Mouse (Mus musculus): ENCODE results near the gene Akap13.

The Akap13 gene

DNA sequence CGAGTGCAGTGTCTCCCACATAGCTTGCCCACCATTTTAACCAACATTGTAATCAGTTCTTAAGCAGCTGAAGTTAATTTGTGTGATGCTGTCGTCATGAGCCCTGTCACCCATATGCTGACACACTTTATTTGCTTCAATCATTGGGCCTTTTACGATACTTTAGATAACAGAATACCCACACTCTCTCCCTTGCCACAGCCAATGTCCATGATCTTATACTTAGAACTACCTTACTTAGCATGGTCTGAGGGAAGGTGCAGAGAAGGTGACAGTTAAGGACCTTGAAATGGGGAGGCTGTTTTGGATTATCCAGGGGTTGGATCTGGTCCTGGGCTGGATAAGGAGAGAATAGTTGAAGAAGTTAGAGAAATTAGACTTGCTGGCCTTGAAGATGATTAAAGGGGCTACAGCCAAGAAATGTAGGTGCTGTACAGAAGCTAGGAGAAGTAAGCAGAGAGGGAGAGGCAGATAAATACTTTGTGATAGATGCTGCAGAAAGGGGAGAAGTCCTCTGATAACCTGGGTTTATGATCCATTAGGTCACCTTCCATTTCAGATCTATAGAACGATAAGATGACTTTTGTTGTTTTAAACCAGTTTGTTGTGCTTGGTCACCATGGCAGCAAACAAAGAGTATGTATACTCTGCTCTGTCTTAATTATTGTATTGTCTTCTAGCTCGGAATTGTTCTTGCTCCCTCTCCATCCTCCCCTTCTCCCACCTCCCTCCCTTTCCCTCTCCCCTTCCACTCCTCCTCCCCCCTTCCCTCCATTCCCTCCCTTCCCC, 53.9 kb downstream of the Akap13 start:
- DNase-seq (ENCODE audit: low read depth in 2 of 2, low spot score in 2 of 2) = no peak

DNA sequence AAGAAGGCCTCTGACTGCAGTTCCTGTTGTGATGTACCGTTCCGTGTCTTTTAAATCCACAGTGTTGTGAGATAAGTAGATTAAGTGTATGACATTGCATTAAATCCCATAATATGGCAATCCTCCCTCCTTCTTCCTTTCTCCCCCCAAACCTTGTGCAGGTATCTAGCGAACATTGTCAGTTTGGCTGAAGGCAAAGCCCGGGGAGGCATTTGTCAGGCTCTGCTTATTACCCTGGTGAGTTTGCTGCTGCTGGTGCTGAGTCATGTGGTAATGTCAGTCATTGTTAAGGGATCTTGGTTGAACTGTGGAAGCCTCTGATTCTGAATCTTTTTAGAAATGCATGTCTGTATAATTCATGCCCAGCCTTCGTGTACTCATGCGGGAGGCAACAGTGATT, 60.1 kb downstream of the Akap13 start:
- DNase-seq (ENCODE audit: low read depth in 2 of 2, low spot score in 2 of 2) = no peak

DNA sequence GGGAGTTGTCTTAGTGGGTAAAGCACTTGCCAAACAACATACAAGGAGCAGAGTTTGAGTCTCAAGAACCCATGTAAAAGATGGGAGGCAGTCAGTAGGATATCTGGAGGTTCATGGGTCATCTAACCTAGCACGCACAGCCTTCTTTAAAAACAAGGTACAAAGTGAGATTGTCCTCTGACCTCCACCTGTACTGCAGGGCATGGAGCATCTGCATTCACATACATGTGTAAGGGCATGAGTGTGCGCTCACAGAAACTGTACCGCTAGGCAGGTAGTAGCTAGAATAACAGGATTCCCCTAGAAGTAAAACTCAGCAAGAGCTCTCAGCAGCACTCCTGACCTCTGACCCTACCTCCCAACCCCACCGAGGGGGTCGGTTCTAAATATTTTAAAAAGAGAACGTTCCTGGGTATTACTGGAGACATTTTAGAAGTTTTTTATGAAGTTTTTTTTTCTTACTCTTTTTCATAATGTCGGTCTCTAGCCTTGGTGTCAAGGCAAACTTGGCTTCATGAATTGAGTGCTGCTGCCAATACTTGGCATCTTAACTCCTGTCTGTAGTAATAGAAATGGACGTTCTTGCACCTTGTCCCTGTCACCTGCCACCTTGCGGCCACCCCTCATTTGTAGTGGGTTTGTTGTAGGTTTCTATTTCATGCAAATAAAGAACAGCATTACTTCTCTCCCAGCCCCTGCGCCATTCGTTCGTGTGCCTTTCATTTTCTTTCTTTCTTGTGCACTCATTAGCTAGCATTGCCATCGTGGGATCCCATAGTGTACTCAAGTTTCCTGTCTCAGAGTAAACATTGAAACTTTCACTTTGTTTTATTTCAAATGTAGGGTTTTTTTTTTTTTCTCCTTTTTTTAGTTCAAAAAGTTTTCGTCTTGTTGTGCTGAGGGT, 61.6 kb downstream of the Akap13 start:
- no peak for DNase-seq (ENCODE audit: low read depth in 2 of 2, low spot score in 2 of 2)

DNA sequence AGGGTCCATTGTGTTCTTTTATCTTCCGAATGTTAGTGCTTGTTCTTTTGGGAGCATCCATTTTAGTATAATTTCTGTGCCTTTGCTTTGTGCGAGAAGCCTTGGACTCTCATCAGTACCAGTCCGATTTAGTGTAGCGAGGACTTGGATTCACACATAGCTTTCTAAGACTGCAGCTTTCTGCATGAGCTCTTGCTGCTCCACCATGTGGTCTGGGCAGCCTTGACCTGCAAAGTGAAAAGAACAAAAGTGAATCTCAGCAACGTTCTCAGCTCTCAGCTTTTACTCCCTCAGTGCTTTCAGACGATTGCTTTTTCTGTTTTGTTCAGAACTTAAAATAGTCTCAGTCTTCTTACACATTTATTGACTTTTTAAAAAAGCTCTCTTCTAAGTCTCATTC, 65.2 kb downstream of the Akap13 start:
- no peak for DNase-seq (ENCODE audit: low read depth in 2 of 2, low spot score in 2 of 2)

DNA sequence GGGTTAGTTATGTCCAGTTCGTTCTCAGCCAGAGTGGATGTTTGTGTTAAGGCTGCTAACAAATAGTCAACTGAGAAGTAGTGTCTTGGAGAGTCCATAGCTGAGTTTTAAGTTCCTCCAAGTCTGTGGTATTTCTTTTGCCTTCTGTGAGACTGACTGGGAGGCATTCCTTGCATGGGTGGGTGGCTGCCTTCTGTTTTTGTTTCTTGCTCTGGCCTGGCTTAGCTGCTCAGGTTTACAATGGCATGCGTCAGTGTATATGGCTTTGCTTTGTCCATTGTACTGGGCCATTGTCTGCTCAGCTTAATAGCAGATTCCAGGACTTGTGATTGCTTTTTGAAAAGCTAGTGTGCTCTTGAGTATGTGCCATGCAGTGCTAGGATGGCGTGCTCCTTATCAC, 65.9 kb downstream of the Akap13 start:
- no peak for DNase-seq (ENCODE audit: low read depth in 2 of 2, low spot score in 2 of 2)

DNA sequence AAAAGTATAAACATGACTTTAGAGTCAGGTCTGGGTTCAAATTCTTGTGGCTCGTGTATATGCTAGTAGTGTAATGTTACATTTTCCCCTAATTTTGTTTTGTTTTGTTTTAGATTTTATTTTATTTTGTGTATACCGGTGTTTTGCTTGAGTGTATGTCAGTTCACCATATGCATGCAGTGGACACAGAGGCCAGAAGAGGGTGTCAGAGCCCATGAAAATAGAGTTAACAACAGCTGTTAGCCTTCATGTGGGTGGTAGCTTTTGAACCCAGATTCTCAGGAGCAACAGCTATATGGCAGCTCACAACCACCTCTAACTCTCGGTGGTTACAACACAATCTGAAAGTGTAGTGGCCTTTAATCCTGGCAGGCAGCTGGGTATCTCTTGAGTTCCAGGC, 66.9 kb downstream of the Akap13 start:
- no peak for DNase-seq (ENCODE audit: low read depth in 2 of 2, low spot score in 2 of 2)

DNA sequence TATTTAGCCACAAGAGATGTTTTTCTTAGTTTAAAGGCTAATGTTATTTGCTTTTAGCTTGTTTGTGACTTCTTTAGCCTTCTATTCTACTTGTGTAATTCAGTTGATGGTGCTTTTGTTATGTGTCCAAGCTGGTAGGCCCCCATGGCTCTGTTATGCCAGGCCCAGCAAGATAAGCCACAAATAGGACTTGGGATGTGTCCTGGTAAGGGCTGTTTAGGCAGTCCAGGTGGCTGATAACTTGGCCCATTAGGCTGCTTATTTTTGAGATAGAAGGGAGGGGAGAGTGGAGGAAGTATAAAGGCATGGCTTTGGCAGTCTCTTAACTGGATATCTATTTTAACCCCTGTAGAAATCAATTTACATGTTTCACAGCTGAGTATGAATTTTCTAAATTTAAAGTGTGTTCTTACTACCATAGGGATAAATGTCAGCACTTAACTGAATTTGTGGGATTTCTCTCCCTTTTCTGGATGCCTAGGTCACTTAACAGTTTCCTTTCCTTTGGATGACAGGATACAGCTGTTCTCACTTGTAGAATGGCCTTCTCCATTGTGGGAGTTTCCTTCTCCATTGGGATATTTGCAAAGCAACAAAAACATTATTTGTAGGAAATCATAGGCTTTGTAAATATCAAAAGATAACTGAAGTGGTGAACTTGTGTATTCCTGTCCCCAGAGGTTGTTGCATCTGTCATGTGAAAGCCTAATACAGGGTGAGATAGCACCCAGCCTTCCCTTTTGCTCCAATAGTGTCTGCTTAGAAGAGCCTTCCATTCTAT, 69.6 kb downstream of the Akap13 start:
- no peak for DNase-seq (ENCODE audit: low read depth in 2 of 2, low spot score in 2 of 2)

DNA sequence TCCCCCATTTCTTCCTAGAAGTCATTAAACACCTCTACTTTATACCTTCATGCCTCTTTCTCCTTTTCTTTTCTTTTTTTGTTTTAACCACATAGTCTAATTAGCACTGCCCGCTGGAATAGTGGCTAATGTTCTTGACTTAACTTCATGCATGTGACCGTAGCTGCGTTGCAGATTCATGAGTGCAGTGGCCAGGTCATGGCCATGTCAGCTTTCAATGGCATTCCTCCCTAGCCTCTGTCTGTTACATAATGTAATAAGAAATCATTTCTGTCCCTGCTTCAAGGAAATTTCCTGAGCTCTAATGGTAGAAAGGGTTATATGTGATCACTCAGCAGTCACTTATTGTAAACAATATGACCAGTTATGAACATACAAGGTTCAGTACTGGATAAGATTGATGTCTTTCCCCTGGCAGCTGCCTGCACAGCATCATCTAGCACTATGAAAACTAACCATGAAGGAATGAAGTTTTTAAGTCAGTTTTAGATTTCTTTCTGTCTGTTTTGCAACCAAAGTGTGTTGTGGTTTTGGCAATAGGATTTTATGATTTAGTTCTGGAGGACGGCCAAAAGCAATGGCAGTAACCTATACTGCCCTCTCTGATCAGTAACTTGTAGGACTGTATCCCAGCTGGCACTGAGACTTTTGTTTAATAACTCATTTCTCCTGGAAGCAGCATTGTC, 70.5 kb downstream of the Akap13 start:
- no peak for DNase-seq (ENCODE audit: low read depth in 2 of 2, low spot score in 2 of 2)

DNA sequence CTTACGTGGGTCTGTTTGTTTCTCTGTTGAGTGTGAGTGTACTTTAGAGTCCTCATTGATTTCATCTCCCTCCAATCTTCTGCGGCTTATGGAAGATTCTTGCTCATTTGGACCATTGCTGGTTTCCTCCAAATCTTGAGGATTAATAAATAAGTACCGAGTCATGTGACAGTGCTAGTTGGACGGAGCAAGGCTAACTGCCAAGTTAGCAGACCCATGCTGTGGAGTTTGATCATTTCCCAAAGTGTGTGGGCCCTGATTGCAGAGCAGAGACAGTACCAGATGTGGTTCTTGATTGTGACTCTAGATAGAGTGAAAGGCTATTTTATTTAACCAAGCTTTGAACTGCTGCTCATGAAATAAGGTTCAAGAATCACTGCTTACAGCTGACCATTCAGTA, 73.4 kb downstream of the Akap13 start:
- no peak for DNase-seq (ENCODE audit: low read depth in 2 of 2, low spot score in 2 of 2)

DNA sequence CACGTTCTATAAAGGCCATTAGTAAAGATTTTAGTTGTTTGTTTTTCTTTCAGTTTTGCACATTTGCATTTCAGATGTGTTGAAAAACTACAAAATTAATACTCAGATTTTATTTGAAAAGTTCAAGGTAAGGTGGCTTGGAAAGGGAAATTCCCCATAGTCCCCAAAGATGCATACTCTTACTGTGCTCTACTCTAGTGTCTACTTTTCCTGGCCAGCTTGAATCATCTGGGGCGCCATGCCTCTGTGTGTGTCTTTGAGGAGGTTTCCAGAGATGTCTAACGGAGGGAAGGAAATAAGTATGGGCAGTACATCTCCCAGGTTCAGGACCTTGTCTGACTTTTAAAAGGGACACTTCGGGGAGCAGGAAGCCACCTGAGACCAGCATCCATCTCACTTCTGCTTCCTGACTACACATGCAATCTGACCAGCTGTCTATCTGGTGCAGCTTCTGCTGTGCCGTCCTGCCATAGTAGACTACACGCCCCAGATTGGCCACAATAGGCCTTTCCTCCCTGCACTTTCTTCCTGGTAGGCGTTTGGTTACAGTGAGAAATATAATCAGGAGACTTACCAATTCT, 74.6 kb downstream of the Akap13 start:
- no peak for DNase-seq (ENCODE audit: low read depth in 2 of 2, low spot score in 2 of 2)

DNA sequence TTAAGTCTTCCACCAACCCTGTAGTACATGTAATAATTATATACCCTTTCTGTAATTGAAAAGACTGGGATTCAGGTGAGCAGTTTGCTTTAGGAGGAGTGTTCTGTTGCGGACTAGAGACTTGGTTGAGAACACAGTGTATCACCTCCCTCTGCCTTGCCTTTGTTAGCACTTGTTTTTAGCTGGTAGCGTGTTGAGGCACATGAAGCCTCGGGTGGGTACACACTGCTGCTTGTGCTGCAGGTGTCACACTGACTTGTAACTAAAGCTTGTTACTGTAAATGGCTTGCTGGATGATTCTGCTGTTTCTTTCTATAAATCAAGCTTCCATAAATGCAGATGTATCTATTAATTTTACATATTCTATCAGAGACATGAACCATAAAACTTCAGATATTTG, 75.3 kb downstream of the Akap13 start:
- no peak for DNase-seq (ENCODE audit: low read depth in 2 of 2, low spot score in 2 of 2)

DNA sequence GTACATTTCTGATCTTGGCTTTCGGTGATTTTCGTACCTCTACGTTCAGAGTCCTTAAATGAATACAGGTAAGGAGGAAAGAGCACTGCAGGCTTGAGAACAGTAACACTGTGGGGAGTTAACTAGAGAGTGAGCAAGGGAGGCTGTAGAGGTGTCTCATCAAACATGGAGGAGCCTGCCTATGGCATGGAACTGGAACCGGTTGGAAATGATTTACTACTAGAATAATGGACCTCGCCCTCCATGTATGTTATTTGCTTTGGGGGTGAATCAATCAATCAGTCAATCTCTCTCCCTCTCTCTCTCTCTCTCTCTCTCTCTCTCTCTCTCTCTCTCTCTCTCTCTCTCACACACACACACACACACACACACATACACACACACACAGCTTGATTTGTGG, 77.7 kb downstream of the Akap13 start:
- no peak for DNase-seq (ENCODE audit: low read depth in 2 of 2, low spot score in 2 of 2)

DNA sequence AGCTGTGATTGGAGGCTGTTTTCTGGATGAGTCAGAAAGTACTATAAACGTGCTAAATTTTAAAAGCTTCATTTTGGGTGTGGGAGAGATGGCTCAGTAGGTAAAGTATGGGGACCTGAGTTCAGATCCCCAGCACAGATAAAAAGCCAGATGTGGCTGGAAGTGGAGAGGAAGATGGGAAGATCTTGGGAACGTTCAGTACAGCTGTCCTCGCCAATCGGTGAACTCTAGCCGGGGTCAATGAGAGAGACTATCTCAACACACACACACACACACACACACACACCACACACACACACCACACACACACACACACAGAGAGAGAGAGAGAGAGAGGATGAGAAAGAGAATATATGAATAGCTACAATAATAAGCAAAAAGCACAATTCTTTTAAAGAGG, 81.0 kb downstream of the Akap13 start:
- no peak for DNase-seq (ENCODE audit: low read depth in 2 of 2, low spot score in 2 of 2)

DNA sequence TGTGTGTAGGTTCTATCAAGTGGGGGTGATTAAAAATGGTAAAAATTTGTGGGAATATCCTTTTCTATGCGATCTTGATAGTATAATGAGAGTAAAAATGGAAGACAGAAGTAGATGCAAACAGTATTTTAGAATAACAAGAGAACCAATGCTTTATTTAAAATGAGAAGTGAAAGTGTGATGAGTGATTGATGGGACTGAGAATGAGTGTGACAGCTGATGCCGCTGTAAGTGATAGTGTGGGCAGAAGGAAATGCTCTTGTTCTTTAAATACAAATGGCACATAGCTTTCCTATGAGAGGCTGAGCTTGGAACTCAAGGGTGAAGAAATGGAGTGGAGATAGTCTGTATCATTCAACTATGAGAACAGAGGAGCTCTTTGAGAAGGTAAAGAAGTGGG, 82.2 kb downstream of the Akap13 start:
- DNase-seq (ENCODE audit: low read depth in 2 of 2, low spot score in 2 of 2) = no peak

DNA sequence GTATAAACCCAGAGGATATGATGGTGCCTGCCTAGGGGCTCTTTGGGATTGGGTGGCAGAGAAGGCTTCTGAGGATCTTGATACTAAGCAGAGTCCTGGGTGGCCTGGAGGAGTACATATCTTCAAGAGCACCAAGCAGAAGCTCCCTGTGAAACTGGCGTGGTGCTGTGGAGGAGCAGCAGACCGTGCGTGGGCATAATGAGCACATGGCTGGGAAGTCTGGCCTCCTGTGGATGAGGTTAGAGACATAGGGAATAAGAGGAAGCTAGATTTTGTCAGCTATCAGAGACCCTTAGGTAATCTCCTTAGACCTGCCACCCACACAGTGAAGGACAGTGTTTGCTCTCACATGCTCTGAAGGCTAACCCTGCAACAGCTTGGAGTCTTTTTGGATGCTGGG, 83.2 kb downstream of the Akap13 start:
- DNase-seq (ENCODE audit: low read depth in 2 of 2, low spot score in 2 of 2) = no peak

DNA sequence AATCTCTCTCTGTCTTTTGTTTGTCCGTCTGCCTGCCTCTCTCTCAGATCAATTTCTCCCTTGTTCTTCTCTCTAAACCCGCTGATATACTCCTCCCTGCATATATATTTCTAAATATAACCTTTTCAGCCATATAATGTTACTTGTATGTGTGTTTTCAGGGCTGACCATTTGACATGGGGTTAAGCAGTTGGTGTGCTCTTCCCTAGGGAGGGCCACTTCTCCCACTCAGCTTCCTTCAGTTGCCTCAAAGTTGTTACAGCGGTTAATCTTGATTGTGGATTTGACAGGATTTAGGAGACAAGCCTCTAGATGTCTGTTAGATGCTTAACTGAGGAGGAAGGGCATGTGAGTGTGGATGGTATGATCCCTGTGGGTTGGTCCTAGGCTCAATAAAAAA, 83.8 kb downstream of the Akap13 start:
- no peak for DNase-seq (ENCODE audit: low read depth in 2 of 2, low spot score in 2 of 2)

DNA sequence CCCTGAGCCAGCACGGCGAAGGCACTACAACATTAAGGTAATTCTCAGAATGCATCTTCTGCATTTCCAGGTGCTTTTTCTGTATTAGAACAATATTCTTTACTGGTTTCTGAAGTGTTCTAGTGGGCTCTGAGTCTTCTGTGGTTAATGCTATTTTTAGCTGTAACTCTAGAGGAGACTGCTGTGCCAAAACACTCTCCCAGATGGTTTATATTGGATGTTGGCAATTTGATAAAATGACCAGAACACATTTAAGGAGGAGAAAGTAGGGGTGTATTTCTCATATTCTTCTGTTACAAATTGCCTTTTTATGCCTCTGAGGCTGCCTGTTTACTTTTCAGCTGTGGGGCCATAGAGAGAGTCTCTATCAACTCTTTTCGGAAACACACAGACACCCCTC, 94.5 kb downstream of the Akap13 start:
- no peak for DNase-seq (ENCODE audit: low read depth in 2 of 2, low spot score in 2 of 2)

DNA sequence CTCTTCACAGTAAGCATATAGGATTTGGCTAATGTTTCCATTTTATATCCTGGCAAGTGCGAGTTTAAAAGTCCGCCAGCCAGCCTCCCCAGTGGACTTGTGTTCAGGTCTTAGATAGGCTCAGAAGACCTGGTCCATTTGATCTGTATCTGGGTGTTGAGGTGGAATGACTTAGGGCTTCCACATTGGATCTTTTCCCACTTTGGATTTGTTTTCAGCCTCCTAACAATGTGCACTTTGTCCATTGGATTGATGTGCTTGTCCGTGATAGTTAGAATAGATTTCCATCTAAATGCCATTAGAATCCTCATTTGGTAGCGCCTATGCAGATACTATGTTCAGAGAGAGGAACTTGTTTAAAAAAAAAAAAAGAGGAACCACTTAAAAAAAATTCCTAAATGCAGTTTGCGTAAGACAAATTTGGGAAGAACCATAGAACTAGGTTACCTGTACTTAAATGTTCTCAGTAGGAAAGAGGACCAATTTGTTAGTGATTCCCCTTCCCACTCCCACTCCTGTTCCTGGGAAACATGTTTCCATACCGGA, 95.5 kb downstream of the Akap13 start:
- no peak for DNase-seq (ENCODE audit: low read depth in 2 of 2, low spot score in 2 of 2)

DNA sequence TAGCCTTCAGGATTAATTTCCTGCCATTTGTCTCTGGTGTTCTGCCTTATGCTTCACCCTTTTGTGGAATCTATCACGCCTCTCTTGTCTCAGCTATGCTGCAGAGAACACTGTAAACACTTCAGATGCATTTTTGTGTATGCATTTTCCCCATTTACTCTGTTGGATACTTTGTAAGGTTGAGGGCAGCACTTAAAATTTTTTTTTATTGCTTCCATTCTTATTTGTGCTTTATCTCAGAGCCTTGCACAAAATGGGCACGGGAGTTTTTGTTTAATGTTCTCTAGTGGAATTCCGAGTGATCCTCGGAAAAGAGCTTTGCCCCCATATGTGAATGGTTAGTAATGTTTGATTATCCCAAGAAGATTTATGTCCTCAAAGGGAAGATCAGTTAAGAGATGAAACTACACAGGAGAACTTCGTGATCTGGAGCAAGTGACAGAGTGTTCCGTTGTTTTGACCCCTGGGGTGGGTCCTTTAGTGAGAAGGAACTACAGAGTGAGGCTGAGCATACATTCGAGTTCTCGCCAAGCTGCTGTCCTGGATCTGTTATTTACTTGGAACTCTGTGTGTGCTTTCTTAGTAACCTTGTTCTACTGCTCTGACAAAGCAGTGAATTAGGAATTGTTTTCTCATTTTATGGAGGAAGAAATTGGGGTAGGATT, 97.8 kb downstream of the Akap13 start:
- DNase-seq (ENCODE audit: low read depth in 2 of 2, low spot score in 2 of 2) = no peak

DNA sequence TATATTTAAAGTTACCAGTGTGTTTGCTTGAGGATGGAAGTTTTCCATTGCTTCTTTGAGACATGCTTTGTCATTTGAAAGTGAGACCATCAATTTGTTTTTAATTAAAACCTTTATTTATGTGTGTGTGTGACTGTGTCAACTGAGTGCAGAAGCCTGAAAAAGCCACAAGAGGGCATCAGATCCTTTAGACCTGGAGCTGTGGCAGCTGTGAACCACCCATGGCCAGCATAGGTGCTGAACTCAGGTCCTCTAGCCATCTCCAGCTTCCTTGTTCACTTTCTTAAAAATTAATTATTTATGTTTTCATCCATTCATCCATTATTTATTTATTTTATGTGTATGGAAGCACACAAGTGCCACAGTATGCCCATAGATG, 98.3 kb downstream of the Akap13 start:
- DNase-seq (ENCODE audit: low read depth in 2 of 2, low spot score in 2 of 2) = no peak

Data from CD8-positive naive resting alpha-beta T cell, adult 2 months (primary cell).